Mouse (Mus musculus) lung, embryonic 16.5 days (tissue): ENCODE measurements around the gene Hoxd4. TPM values are rescaled to one million over a fixed set of nuclear protein-coding genes. Genes with fewer than 3 reads are reported as not detected.

Experiments used
- ATAC-seq: fragments of 200-750 bp; cut with Nextera tagmentation; 2 replicates; pipeline ENCODE4 v1.8.0; 2017; ENCODE audit warnings: low read depth, mild to moderate bottlenecking, moderate library complexity
- H3K27ac ChIP-seq: fragments of 300-500 bp; sonication (generic); 2 replicates; pipeline ENCODE4 v1.5.1; 2014; ENCODE audit warnings: mild to moderate bottlenecking, control low read depth, low read length
- H3K27me3 ChIP-seq: fragments of 300-500 bp; sonication (generic); 2 replicates; pipeline ENCODE4 v1.6.1; 2014; ENCODE audit warnings: low read depth, low read length, mixed read lengths; ENCODE audit not compliant: control insufficient read depth, insufficient read depth
- H3K36me3 ChIP-seq: fragments of 300-500 bp; sonication (generic); 2 replicates; pipeline ENCODE4 v1.6.1; 2014; ENCODE audit warnings: low read length; ENCODE audit not compliant: control insufficient read depth, insufficient read depth
- H3K4me1 ChIP-seq: fragments of 300-500 bp; sonication (generic); replicated peaks from 2 replicates; pipeline ENCODE4 v1.6.1; 2014; ENCODE audit warnings: low read length, mixed read lengths; ENCODE audit not compliant: control insufficient read depth, insufficient read depth
- H3K4me2 ChIP-seq: fragments of 300-500 bp; sonication (generic); 2 replicates; pipeline ENCODE4 v1.6.1; 2014; ENCODE audit warnings: low read depth, low read length, control low read depth
- H3K4me3 ChIP-seq: fragments of 300-500 bp; sonication (generic); 2 replicates; pipeline ENCODE4 v1.5.1; 2014; ENCODE audit warnings: mild to moderate bottlenecking, low read length, control low read depth
- H3K9ac ChIP-seq: fragments of 300-500 bp; sonication (generic); 2 replicates; pipeline ENCODE4 v1.6.1; 2014; ENCODE audit warnings: low read length, control low read depth
- H3K9me3 ChIP-seq: fragments of 300-500 bp; sonication (generic); 2 replicates; pipeline ENCODE4 v1.6.1; 2016; ENCODE audit warnings: low read length; ENCODE audit not compliant: control insufficient read depth
- WGBS: fragments of 180-500 bp; shearing (Covaris S2); extraction: QIAGEN DNeasy Blood & Tissue Kit; methylation state at CpG from one replicate; pipeline ENCODE4 v1.1.7; 2014; 5-methylcytosine and 5-hydroxymethylcytosine counted together
- polyA plus RNA-seq: library from polyadenylated mRNA; unstranded; fragments of >200 nt; fragmentation: Nextera tagmentation; extraction: Ambion mirVana; gene quantifications from 2 replicates; pipeline ENCODE4 v1.2.1, GENCODE M21; 2015

Gene Hoxd4
- polyA plus RNA-seq, 1 experiment from 2014 or later = not detected

- H3K36me3 ChIP-seq = no peaks in the 10 kb centered on the region
- H3K9ac ChIP-seq = no peak overlapping the region
- no peak for ATAC-seq
- H3K4me3 ChIP-seq = no peak overlapping the region
- H3K27me3 ChIP-seq = peaks cover 94% of the 10 kb centered on the region
- WGBS = 14% methylated on average over 4 of the region's 4 CpGs
- H3K27ac ChIP-seq = no peak overlapping the region
- H3K4me1 ChIP-seq = peaks cover 10% of the 10 kb centered on the region; the same call in 1 of the 2 replicates
- H3K4me2 ChIP-seq = no peak overlapping the region
- H3K9me3 ChIP-seq = no peaks in the 10 kb centered on the region
Observed at GRCm38 (mm10) chr2:74685059-74685603, 26.6 kb upstream of the Hoxd4 start.

GRCm38 (mm10) chr2:74686301-74686987 is 25.3 kb upstream of the Hoxd4 start:
- no peak overlapping the region for H3K4me3 ChIP-seq
- H3K27me3 ChIP-seq = peaks cover 87% of the 10 kb centered on the region
- H3K4me1 ChIP-seq = peaks cover 10% of the 10 kb centered on the region; the same call in 1 of the 2 replicates
- no peaks in the 10 kb centered on the region for H3K9me3 ChIP-seq
- WGBS = 7% methylated on average over 17 of the region's 17 CpGs
- no peak overlapping the region for H3K9ac ChIP-seq
- H3K36me3 ChIP-seq = no peaks in the 10 kb centered on the region
- no peak for ATAC-seq
- H3K4me2 ChIP-seq = no peak overlapping the region
- no peak overlapping the region for H3K27ac ChIP-seq

- H3K9me3 ChIP-seq = no peaks in the 10 kb centered on the region
- no peak overlapping the region for H3K27ac ChIP-seq
- H3K9ac ChIP-seq = no peak overlapping the region
- no peaks in the 10 kb centered on the region for H3K36me3 ChIP-seq
- peaks cover 87% of the 10 kb centered on the region for H3K27me3 ChIP-seq
- peaks cover 6% of the 10 kb centered on the region; the same call in 1 of the 2 replicates for H3K4me1 ChIP-seq
- H3K4me2 ChIP-seq = no peak overlapping the region
- H3K4me3 ChIP-seq = no peak overlapping the region
- 1% methylated on average over 27 of the region's 27 CpGs for WGBS
- ATAC-seq = no peak
Observed at GRCm38 (mm10) chr2:74686988-74687697, 24.6 kb upstream of the Hoxd4 start.

- Histone ChIP-seq H3K9me3 (no peaks in the 10 kb centered on the region), H3K9ac (no peak overlapping the region), H3K27me3 (peaks cover 87% of the 10 kb centered on the region), H3K36me3 (no peaks in the 10 kb centered on the region), H3K4me3 (no peak overlapping the region), H3K27ac (no peak overlapping the region), H3K4me1 (no peaks in the 10 kb centered on the region), H3K4me2 (no peak overlapping the region)
- 1% methylated on average over 31 of the region's 31 CpGs for WGBS
- ATAC-seq = no peak
Observed at GRCm38 (mm10) chr2:74687698-74688555, 23.8 kb upstream of the Hoxd4 start.

GRCm38 (mm10) chr2:74688795-74689573 is 22.7 kb upstream of the Hoxd4 start:
- Histone ChIP-seq H3K9ac (no peak overlapping the region), H3K27ac (no peak overlapping the region), H3K4me1 (no peaks in the 10 kb centered on the region), H3K9me3 (no peaks in the 10 kb centered on the region), H3K4me2 (no peak overlapping the region), H3K36me3 (no peaks in the 10 kb centered on the region), H3K27me3 (peaks cover 87% of the 10 kb centered on the region), H3K4me3 (no peak overlapping the region)
- WGBS = 4% methylated on average over 12 of the region's 12 CpGs
- ATAC-seq = no peak

- WGBS = under 1% methylated on average over 24 of the region's 24 CpGs
- H3K4me1 ChIP-seq = no peaks in the 10 kb centered on the region
- peaks cover 87% of the 10 kb centered on the region for H3K27me3 ChIP-seq
- H3K9me3 ChIP-seq = no peaks in the 10 kb centered on the region
- ATAC-seq = no peak
- no peak overlapping the region for H3K9ac ChIP-seq
- no peak overlapping the region for H3K4me3 ChIP-seq
- H3K27ac ChIP-seq = no peak overlapping the region
- H3K4me2 ChIP-seq = no peak overlapping the region
- H3K36me3 ChIP-seq = no peaks in the 10 kb centered on the region
Observed at GRCm38 (mm10) chr2:74689574-74690337, 22.0 kb upstream of the Hoxd4 start.

- H3K4me2 ChIP-seq = no peak overlapping the region
- no peak overlapping the region for H3K9ac ChIP-seq
Observed at GRCm38 (mm10) chr2:74690338-74690716, 21.4 kb upstream of the Hoxd4 start.

More at GRCm38 (mm10) chr2:74690338-74690716, 21.4 kb upstream of the Hoxd4 start:
- H3K4me1 ChIP-seq = no peaks in the 10 kb centered on the region
- H3K27me3 ChIP-seq = peaks cover 87% of the 10 kb centered on the region
- no peak overlapping the region for H3K4me3 ChIP-seq
- no peak overlapping the region for H3K27ac ChIP-seq
- 8% methylated on average over 8 of the region's 8 CpGs for whole genome bisulfite sequencing
- no peak for ATAC-seq
- no peaks in the 10 kb centered on the region for H3K9me3 ChIP-seq
- H3K36me3 ChIP-seq = no peaks in the 10 kb centered on the region
